Mouse (Mus musculus) heart, postnatal 36 days (tissue): Measurements from ENCODE around the gene Gm10644. TPM values are rescaled to one million over a fixed set of nuclear protein-coding genes. Genes with fewer than 3 reads are reported as not detected.

Source experiments
- DNase-seq, 2 experiments: peaks; one replicate each; pipeline ENCODE4 v3.0.0; 2021 to 2022
- intact Hi-C: fragments of 180-260 bp; cut with DNase I; formaldehyde crosslinking; loops from one replicate; pipeline ENCODE4 v1.15.1; 2025
- total RNA-seq, 2 experiments: library from RNA; stranded (reverse); gene quantifications; 2 replicates each; pipeline ENCODE4 v1.2.3; 2021

Gm10644 gene
- total RNA-seq, 2 experiments from 2014 or later, result 0.92 to 0.95 TPM

DNA sequence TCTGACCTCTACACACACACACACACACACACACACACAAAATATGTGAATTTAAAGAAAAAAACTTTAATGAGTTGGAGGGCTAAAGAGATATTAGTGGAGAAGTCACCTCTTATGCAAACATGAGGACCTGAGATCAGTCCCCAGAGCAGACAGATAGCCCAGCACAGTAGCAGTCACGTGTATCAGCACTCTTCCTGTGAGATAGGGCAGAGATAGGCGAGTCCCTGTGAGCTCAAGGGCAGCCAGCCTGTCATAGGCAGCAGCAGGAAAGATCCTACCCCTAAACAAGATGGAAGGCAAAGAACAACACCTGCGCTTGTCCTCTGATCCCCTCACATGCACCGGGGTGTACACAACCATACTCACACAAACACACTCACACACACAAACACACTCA, 27.4 kb upstream of the Gm10644 start:
- DNase-seq, result no peak
- intact Hi-C loops, result no loop called here

DNA sequence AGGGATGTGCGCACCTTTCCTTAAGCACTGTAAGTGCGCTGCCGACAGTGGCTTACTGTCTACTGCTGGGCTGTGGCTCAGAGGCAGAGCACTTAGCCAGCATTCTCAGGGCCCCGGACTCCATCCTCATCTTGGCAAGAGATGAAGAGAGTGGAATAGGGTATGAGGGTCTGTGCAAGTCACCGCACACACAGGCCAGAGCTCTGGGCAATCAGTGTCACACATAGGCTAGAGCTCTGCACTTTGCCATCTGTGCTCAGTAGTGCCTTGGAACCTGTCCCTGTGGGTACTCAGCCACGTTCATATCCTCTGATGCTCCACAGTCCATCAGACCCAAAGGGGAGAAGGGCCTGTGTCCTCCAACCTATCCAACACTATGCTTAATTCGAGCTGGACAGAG, 26.5 kb upstream of the Gm10644 start:
- intact Hi-C loops, result no loop called here
- no peak for DNase-seq

DNA sequence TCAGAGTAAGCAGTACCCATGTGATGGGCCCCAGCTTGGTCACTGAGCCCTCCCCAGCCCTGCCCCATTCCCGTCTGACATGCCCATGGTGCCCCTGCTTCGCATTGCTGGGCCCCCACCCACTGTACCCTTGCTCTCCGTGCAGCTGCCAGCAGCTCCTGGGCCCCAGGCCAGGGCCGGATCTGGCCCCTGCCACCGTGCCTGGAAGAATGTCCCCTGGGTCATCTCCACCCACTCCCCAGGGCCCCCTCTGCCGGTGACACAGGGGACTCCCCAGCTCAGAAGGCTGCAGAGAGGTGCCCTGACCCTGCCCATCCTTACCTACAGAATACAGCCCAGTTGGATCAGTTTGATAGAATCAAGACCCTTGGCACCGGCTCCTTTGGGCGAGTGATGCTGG, 25.8 kb upstream of the Gm10644 start:
- DNase-seq, result peak; percentile 69 to 75
- intact Hi-C loops, result no loop called here

DNA sequence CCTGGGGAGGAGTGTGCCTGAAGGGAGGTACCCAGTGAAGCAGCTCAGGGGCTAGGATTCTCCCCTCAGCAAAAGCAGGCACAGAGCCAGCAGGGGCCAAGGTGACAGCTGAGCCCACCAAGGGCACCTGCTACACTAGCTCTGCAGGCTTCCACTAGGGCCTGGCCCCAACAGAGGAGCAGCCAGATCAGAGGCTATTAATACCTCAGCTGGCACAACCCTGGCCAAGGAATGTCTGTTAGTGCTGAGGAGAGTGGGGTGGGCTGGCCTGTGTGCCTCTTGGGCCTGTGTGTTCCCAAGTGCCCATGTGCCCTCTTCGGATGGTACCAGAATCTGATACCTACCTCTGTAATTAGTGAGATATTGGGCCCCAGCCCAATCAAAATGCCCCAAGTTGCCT, 25.2 kb upstream of the Gm10644 start:
- peak; percentile 41 to 49 for DNase-seq
- intact Hi-C loops, result no loop called here

DNA sequence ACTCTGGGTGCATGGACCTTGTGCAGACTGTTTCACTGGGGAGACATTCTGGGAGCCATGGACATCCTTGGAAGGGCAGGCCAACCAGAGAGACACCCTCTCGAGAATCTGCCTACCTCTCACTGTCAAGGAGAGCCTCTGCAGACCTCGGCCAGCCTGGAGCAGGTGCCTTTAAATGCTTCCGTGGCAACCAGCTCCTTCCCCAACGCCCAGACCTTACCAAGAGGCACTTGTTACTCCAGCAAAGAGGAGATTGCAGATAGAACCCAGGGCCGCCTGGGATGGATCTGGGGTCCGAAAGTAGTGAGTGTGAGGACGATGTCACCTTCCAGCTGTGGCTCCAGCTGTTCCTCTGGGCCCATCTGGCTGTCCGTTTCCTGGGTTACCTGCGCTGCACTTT, 23.2 kb upstream of the Gm10644 start:
- no peak for DNase-seq
- intact Hi-C loops, result no loop called here

DNA sequence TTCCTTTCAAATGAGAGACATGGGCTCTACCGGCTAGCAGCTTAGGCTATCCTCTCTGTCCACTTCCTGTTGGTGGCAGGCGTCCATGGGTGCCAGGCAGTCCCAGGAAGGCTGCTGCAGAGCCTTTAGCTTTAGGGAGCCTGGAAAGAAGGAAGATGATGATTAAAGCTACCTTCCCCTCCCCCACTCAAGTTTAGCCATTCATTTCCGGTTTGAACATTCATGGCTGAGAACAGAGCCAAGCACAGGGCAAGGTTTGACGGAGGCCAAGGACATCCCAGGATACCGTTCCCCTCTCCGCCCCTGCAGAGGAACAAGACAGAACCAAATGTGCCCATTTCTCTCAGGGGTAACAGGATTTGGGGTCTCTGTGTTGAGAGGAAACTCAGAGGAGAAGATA, 22.6 kb upstream of the Gm10644 start:
- intact Hi-C loops, result no loop called here
- peak; percentile 37 to 43 for DNase-seq

DNA sequence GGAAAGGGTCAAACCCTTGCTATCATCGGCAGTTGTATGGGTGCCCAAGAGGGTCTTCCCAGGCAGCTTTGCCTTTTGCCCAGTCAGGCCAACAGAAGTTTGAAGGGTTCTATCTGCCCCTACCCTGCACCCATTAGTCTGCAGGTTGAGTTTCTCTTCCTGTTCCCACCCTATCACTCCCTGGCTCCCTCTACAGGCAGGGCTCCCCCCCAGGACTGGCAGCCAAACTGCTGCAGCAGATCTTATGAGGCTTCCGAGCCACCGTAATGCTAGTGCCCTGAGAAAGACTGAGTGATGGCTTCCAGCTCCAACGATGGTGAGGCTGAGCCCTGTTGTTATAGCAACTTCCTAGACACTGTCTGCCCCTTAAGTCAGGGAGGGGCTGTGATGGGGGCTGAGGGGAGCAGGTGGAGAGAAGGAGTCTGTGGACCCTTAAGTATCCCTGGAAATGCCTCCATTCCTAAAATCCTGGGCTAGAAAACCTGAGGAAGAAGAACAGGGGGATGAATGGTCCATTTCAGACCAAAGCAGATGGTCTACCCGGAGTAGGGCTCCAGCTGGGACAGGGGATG, 21.9 kb upstream of the Gm10644 start:
- DNase-seq, result no peak
- intact Hi-C loops, result no loop called here

DNA sequence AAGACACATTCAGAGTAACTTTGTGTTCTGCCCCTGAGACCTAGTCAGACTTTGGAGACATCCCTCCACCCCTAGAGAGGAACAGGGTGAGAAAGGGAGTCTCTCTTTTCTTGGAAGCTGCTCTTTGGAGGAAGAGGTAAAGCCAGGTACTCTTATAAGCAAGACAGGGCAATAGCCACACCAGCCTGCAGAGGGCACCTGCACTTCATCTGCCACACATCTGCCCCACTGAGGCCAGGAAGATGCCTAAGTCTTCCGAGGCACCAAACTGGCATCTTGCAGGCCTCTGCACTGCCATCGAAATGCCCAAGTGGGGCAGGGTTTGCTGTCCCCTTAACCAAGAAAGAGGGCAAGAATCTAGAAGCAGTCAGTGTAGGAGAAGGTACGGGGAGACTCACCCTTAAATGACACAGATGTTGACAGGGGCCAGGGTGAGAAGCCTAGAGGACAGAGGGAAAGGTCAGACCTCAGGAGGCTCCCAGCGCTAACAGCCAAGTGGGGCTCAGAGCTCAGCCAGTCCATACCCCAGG, 21.2 kb upstream of the Gm10644 start:
- intact Hi-C loops, result no loop called here
- DNase-seq, result no peak

DNA sequence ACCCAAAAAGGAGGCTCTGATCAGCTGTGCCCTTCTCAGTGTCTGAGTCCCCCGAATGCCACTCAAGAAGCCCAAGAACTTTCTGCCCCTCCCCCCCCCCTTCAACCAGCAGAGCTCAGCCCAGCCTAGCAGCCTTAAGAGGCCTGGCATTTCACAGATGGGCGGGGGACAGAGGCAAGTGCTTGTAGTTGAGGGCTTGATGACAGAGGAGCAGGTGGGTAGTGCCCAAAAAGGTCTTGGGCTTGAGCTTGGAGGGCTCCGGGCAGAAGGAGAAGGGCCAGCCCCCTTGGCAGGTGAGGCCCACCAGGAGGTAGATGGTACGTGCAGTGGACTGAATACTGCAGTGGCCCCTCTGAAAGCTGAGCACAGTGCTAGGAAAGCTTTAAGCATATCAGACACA, 19.5 kb upstream of the Gm10644 start:
- intact Hi-C loops, result no loop called here

DNA sequence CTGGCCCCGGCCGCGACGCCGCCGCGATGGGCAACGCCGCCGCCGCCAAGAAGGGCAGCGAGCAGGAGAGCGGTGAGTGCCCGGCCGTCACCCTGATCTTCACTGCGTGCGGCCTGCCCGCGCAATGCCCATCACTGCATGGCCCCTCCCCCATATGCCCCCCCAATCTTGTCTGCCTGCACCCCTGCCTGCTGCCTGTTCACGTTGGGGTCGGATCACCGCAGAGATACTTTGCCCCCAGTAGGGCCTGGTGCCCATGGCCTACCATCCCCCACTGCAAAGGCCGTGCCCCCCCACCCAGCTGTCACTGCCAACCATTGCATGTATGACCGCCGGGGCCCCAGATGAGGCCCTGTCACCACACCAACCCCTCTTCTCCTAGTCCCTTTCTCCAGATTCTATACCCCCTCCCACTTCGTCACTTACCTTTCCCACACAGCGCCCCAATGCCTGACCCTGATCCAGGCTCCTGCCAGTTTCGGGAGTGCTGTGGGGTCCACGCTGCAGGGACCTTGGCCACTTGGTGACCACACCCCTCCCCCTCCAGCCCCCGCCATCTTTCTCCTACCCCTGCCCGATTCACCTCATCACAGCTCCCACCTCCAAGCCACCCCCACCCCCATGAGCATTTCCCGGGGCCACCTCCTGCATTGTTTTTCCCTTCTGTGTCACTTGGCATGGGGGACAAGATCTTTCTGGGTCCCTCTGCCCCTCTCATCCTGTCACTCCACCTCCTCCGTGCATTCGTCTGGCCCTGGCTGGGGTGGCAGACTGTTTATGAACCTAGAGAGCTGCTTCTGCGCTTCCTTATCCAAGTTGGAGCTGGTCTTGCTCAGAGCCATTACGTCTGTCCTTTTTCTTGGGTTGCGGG, 18.4 kb upstream of the Gm10644 start:
- no peak for DNase-seq
- intact Hi-C loops, result no loop called here

More for the DNA sequence above, 19.5 kb upstream of the Gm10644 start:
- no peak for DNase-seq

DNA sequence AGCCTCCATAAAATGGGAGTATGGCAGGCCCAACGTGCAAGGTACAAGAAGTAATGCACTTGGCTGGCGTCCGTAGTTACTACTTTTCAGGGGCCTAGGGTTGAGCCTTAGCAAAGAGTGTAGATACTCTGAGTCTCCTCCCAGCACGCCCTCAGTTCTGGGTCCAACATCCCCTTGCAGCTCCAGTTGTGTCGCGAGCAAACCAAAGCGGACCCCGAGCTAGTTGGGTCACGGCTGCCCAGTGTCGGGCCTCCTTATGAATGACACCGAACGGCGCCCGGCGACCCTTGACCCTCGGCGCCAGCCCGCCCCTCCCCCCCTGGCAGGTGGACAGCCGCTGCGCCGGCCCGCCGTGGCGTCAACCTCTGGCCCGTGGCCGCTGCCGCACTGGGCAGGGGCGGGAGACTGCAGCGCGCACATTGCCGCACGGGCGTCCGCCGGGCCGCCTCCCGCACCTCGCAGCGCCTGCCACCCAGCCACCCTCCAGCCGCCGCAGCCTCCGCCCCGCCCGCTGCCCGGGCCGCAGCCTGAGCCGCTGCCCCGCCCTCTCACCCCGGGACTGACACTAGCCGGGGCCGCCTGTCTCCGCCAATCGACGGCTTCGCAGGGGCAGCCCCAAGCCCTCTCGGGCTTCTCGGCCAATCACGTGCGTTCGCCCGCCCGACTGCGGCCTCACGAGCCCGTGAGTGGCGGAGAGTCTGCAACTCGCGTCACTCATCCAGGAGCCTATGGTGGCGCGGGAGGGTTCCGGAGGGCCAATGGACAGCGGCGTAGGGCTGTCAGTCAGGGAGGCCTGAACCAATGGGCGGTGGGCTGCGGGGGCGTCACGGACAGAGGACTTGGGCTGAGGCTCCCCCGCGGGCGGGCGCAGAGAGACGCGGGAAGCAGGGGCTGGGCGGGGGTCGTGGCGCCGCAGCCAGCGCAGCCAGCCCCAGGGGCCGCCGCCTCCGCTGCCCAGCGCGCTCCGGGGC, 17.4 kb upstream of the Gm10644 start, which contains the start of gene Prkaca:
Gene Prkaca, plus strand, starts transcription at position 844 of the 971 bp plus-strand sequence.
- intact Hi-C loops, result no loop called here
- peak; percentile 95 for DNase-seq

DNA sequence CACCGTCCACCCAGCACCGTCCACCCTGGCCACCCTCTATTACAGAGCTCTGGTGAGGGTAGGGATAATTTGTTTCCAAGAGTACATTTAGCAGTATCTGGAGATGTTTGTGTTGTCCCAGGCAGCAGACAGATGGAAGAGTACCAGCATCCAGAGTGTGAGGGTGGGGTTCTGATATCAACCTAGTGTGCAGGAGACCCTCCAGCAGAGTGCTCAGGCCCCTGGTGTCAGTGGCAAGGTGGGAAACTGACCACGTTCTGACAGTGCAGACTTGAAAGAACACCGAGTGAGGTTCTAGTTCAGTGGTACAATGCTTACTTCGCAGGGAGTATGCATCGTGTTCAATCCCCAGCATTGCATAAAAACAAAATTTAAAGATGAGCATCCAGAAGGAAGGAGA, 16.7 kb upstream of the Gm10644 start:
- DNase-seq, result no peak
- intact Hi-C loops, result no loop called here

DNA sequence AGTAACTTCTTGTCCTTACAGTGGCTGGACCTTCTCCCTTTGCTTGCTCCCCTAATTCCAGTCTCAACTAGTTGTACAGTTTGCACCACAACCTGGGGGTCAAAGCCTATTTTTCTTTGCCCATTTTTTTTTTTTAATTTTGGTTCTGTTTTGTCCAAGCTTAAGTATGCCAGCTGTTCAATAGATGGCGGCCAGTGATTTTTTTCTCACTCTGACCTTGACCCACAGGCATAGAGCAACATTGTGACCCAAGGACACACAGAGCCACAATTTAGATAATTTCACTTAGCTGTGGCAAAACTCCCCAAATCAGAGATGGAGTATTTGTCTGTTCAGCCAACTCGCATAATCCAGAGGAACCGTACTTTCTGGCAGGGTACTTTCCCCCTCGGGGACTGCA, 16.1 kb upstream of the Gm10644 start:
- no peak for DNase-seq
- intact Hi-C loops, result no loop called here

DNA sequence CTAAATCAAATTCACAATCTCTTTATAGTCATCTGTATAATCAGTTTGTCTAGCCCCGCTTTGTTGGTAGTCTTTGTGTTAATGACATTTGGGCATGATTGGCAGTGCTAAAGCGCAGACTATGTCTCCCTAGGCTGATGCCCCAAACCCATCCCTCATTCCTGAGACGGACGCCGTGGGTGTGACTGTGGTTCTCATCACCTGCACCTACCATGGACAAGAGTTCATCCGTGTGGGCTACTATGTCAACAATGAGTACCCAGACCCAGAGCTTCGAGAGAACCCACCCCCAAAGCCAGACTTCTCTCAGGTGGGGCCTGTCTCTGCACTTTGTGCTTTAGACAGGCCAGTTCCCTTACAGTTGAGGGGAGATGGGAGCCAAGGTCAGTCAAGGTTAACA, 12.7 kb upstream of the Gm10644 start:
- intact Hi-C loops, result no loop called here
- DNase-seq, result no peak

DNA sequence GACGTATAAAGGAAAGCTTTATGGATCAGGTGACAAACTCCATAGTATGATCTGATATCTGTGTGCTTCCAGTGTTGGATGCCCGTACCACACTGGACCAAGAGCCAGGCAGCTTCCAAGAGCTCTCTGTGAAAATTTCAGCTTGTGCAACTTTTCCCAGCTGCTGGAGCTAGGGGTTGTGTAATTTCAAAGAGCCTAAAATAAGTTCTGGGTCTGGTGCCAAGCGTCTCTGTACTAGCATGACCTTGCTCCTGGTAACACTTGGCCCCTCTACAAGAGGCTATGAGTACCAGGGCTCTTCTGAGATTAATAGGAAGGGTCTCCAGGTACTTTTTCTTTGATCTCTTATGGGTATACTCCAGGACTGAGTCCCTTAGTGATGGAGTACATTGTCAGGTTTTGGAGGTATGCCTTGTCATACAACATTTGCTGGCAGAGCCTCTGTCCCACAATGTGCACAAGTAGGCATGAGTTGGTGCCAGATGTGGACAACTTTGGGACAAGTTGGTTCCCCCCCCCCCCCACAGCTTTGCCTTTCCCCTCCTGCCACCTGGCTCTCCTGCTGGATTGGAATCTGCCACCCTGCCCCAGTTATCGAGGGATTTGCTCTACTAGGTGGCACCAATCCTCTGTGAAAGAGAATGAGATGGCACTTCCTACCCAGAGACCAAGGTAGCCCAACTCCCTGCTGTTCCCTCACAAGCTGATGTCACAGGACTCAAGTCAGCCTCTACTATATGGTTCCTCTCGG, 9.2 kb upstream of the Gm10644 start:
- DNase-seq, result peak in 1 of 2 experiments; percentile 56
- intact Hi-C loops, result no loop called here

DNA sequence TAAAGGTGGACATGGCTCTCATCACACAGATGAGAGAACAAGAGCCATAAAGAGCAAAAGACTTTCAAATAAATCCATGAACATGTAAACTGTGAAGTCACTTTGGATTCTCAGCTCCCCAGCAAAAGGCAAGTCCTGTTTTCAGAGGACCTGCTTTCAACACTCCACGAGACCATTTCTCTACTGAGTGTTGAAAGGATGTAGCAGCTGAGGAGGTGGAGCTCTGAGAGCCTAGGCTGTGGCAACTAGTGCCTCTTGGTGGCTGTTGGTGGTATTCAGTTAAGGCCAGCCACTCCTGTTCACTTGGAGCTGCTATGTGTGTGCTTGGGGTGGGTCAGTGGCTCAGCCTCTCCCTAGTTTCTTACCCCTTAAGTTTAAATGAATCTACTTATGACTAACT, 1.8 kb upstream of the Gm10644 start:
- DNase-seq, result no peak
- intact Hi-C loops, result loop anchor here (2.0 to 5.0 kb wide), 3 partner anchors 41 to 299 kb away; partner anchors contain the start of gene Samd1

DNA sequence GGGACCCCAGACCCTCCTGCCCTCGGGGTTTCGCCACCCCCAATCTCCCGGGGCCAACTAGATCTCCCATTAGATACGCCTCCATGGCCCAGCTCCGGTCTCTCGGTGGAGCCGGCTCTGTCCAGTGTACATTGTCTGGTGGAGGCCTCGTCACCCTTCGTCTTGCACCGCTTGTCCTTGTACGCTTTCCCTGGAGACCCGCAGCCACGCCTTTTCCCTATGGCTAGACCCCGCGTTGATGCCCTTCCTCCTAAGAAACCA, 883 bp upstream of the Gm10644 start:
- no peak for DNase-seq
- intact Hi-C loops, result loop anchor here (2.0 to 5.0 kb wide), 4 partner anchors 41 to 299 kb away; partner anchors contain the start of gene Samd1

DNA sequence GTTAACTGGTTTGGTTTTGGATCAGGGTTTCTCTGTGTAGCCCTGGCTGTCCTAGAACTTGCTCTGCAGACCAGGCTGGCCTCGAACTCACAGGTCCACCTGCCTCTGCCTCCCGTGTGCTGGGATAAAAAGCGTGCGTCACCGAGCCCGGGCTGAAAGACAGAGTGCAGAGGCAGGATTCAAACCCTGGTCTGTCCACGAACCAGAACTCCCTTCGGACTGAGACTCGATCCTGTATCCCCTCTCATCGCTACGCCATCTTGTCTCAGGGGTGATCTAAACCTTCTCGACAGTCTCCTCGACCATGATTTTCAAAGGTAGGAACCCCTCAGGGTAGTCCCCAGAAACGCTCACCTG, 278 bp downstream of the Gm10644 start:
- DNase-seq, result no peak
- intact Hi-C loops, result loop anchor here (2.0 to 5.0 kb wide), 4 partner anchors 43 to 297 kb away; partner anchors contain the start of gene Samd1

DNA sequence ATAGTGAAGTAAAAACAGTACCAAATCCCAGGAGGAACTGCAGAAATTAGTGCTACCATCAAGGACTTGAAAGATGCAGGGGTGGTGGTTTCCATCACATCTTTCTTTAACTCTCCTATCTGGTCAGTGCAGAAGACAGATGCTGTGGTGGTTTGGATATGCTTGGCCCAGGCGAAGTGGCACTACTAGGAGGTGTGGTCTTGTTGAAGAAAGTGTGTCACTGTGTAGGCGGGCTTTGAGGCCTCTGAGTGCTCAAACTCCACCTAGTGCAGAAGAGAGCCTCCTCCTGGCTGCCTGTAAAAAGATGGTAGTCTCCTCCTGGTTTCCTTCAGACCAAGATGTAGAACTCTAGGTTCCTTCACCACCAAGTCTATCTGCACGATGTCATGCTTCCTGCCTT, 9.5 kb downstream of the Gm10644 start:
- intact Hi-C loops, result no loop called here
- DNase-seq, result no peak

DNA sequence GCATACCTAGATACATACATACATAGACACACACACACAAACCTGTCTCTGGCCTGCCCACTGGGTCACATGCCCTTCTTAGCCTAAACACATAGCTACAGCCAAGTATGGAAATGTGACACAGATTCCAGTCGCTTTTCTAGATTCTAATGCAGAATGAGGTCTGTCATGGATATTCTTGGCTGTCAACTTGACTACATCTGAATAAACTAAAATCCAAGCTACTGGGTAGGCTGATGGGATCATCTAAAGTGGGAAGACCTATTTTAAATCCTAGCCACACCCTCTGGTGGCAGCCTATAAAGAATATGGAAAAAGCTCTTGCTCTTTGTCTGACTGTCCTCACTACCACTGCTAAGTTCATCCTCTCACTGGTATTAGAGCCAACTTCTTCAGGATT, 12.6 kb downstream of the Gm10644 start:
- intact Hi-C loops, result no loop called here

More for the DNA sequence above, 12.6 kb downstream of the Gm10644 start:
- DNase-seq, result no peak
